Mouse (Mus musculus) stomach, postnatal 0 days (tissue): ENCODE measurements around the gene Aldh1a7. TPM values are rescaled to one million over a fixed set of nuclear protein-coding genes. Genes with fewer than 3 reads are reported as not detected.
"Not testable (repeated sequence)": the region's sequence is repeated elsewhere in the genome, so short reads cannot be mapped to it uniquely, and the experiment has no call there.

Source experiments
- ATAC-seq: fragments of 200-750 bp; cut with Nextera tagmentation; 2 replicates; pipeline ENCODE4 v1.8.0; 2017; ENCODE audit not compliant: low FRiP score, low TSS enrichment
- DNase-seq: peaks from one replicate; pipeline ENCODE4 v3.0.0-alpha.2; 2016; ENCODE audit warnings: low spot score
- H3K27ac ChIP-seq: fragments of 300-500 bp; sonication (generic); replicated peaks from 2 replicates; pipeline ENCODE4 v1.5.1; 2014; ENCODE audit warnings: mild to moderate bottlenecking, control low read depth
- H3K27me3 ChIP-seq: fragments of 300-500 bp; sonication (generic); 2 replicates; pipeline ENCODE4 v1.6.1; 2014; ENCODE audit warnings: low read length; ENCODE audit not compliant: control insufficient read depth, insufficient read depth
- H3K36me3 ChIP-seq: fragments of 300-500 bp; sonication (generic); 2 replicates; pipeline ENCODE4 v1.6.1; 2014; ENCODE audit warnings: low read length, mixed read lengths; ENCODE audit not compliant: control insufficient read depth, insufficient read depth
- H3K4me1 ChIP-seq: fragments of 300-500 bp; sonication (generic); replicated peaks from 2 replicates; pipeline ENCODE4 v1.6.1; 2014; ENCODE audit warnings: antibody characterized with exemption; ENCODE audit not compliant: control insufficient read depth, insufficient read depth
- H3K4me2 ChIP-seq: fragments of 300-500 bp; sonication (generic); replicated peaks from 2 replicates; pipeline ENCODE4 v1.6.1; 2014; ENCODE audit warnings: low read depth, mild to moderate bottlenecking, control low read depth, moderate library complexity
- H3K4me3 ChIP-seq: fragments of 300-500 bp; sonication (generic); 2 replicates; pipeline ENCODE4 v1.5.1; 2014; ENCODE audit warnings: low read depth, low read length, control low read depth
- H3K9ac ChIP-seq: fragments of 300-500 bp; sonication (generic); 2 replicates; pipeline ENCODE4 v1.6.1; 2014; ENCODE audit warnings: mild to moderate bottlenecking, low read length, control low read depth, mixed read lengths
- H3K9me3 ChIP-seq: fragments of 300-500 bp; sonication (generic); 2 replicates; pipeline ENCODE4 v1.6.1; 2016; ENCODE audit warnings: low read length; ENCODE audit not compliant: control insufficient read depth
- CTCF ChIP-seq: IDR thresholded peaks from 2 replicates; pipeline ENCODE4 v1.5.1; 2016; ENCODE audit warnings: antibody characterized with exemption, low read depth, mild to moderate bottlenecking, moderate library complexity
- EP300 ChIP-seq: optimal IDR thresholded peaks from 2 replicates; pipeline ENCODE3; 2016; ENCODE audit warnings: antibody characterized with exemption
- WGBS: fragments of 180-500 bp; shearing (Covaris S2); extraction: QIAGEN DNeasy Blood & Tissue Kit; methylation state at CpG from one replicate; pipeline ENCODE4 v1.1.7; 2014; 5-methylcytosine and 5-hydroxymethylcytosine counted together
- polyA plus RNA-seq: library from polyadenylated mRNA; unstranded; fragments of >200 nt; fragmentation: Nextera tagmentation; extraction: Ambion mirVana; gene quantifications from 2 replicates; pipeline ENCODE4 v1.2.1, GENCODE M21; 2015

Aldh1a7 gene
- polyA plus RNA-seq, 1 experiment from 2014 or later, result 118 TPM

DNA sequence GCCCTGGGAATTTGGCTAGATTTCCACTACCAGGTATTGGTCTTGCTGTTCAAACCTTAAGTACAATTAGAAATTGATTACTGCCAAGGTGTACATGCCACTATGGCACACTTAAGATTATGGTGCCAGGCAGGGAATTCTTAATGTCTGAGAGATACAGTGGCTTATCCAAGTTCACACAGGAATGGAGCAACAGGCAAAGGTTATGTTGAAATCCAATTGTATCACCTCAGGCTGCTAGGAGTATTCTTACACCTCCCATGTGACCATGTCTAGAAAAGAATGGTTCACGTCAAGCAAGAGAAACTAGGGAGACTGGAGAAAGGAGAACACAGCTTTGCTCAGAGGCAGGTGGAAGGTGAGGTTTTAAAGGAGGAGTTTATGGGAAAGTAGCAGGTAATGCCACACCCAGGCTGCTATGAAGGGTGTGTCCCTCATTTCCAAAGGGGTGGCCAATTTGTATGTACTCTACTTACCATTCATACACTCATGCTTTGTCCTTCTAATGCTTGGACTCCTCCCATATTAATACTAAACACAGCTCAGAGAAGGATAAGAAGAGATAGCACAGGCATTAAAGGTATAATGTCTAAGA lies 74.2 kb downstream of the Aldh1a7 start:
- DNase-seq (peak; percentile 67), ATAC-seq (peak; percentile 90)
- no peaks in the 10 kb centered on the region for H3K27me3 ChIP-seq
- TF ChIP-seq CTCF, result no peak
- peak; percentile 54 for TF ChIP-seq EP300
- H3K36me3 ChIP-seq, result no peaks in the 10 kb centered on the region
- H3K4me2 ChIP-seq, result no peak overlapping the region
- no peak overlapping the region for H3K9ac ChIP-seq
- no peaks in the 10 kb centered on the region for H3K9me3 ChIP-seq
- WGBS, result 52% methylated on average over 1 of the region's 1 CpGs
- no peak overlapping the region for H3K4me3 ChIP-seq
- H3K4me1 ChIP-seq, result no peaks in the 10 kb centered on the region
- peak overlapping the region; percentile 91 for H3K27ac ChIP-seq

DNA sequence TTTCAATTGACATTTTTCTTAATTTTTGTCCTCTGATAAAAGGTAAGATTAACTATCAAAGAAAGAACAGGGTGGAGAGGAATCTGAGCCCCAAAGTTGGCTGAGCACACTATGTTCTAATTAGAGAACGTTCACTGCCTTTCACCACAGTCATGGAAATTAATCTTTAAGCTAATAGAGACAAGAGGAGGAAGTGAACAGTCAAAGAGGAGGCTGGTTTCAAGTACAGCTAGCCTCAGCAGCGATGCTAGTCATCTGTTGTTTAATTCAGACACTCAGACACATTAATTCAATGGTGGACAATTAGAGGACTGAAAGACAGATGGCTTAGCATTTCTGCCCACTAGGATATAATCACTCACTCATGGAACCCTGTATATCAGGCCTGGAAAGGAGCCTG lies 77.4 kb downstream of the Aldh1a7 start:
- DNase-seq (no peak), ATAC-seq (no peak; the same call in 1 of the 2 replicates)
- Histone ChIP-seq H3K27ac (no peak overlapping the region), H3K9ac (no peak overlapping the region), H3K27me3 (no peaks in the 10 kb centered on the region), H3K36me3 (no peaks in the 10 kb centered on the region), H3K4me2 (no peak overlapping the region), H3K9me3 (no peaks in the 10 kb centered on the region), H3K4me3 (no peak overlapping the region), H3K4me1 (no peaks in the 10 kb centered on the region)
- 13% methylated on average over 2 of the region's 2 CpGs for WGBS
- TF ChIP-seq EP300 (peak; percentile 68), CTCF (no peak)

DNA sequence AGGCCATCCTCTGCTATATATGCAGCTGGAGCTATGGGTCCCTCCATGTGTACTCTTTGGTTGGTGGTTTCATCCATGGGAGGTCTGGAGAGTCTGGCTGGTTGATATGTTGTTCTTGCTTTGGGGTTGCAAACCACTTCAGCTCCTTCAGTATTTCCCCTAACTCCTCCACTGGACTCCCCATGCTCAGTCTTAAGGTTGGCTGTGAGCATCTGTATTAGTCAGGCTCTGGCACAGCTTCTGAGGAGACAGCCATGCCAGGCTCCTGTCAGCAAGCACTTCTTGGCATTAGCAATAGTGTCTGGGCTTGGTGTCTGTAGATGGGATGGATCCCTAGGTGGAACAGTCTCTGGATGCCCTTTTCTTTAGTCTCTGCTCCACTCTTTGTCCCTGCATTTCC lies 79.9 kb downstream of the Aldh1a7 start:
- H3K4me3 ChIP-seq, H3K27ac ChIP-seq, H3K4me1 ChIP-seq, H3K9me3 ChIP-seq, H3K4me2 ChIP-seq, H3K27me3 ChIP-seq, DNase-seq, H3K9ac ChIP-seq, ATAC-seq, H3K36me3 ChIP-seq: not testable (repeated sequence)

DNA sequence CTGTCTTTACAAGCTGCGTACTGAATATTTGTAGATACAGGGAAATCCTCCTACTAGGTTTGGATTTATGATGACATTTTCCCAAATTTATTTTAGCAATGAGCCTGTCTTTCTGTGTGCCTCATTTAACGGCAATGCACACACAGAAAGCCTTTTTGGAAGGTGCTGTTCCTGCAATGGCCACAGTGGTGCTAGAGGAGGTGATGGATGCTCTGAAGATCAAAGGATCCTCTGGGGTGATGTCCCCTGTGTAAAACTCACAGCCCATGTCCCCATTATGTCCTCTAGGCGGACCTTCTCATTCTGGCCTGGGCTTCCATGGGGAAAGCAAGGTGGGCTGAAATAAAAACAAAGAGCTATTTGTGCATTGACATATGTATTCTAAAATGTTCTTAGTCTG lies 83.0 kb downstream of the Aldh1a7 start:
- no peaks in the 10 kb centered on the region for H3K36me3 ChIP-seq
- TF ChIP-seq EP300 (no peak), CTCF (peak; percentile 48)
- H3K9ac ChIP-seq, result no peak overlapping the region
- H3K4me3 ChIP-seq, result no peak overlapping the region
- WGBS, result 72% methylated on average over 3 of the region's 3 CpGs
- no peak overlapping the region for H3K27ac ChIP-seq
- DNase-seq (no peak), ATAC-seq (no peak)
- no peak overlapping the region for H3K4me2 ChIP-seq
- no peaks in the 10 kb centered on the region for H3K4me1 ChIP-seq
- no peaks in the 10 kb centered on the region for H3K9me3 ChIP-seq
- H3K27me3 ChIP-seq, result no peaks in the 10 kb centered on the region

Other genes with a start within 250 kb of the Aldh1a7 start
- 71.3 and 75.7 TPM in 2 replicates for gene Aldh1a1, start 234.8 kb downstream of the Aldh1a7 start, polyA plus RNA-seq
- gene Tmc1, start 226.6 kb upstream of the Aldh1a7 start, polyA plus RNA-seq, result 0.13 TPM in 1 of 2 replicates, not detected in the other